Mouse (Mus musculus): ENCODE results near the gene Dync2li1. TPM values are rescaled to one million over a fixed set of nuclear protein-coding genes. Genes with fewer than 3 reads are reported as not detected.

Gene Dync2li1
- polyA plus RNA-seq, 1 experiment from 2014 or later: 33.5 TPM

- peaks cover 7% of the 10 kb centered on the region for H3K4me1 ChIP-seq
- H3K4me2 ChIP-seq: no peak overlapping the region
- ATAC-seq (replicated peaks): no peak
- H3K9me3 ChIP-seq: no peaks in the 10 kb centered on the region
- no peak overlapping the region for H3K4me3 ChIP-seq
- no peaks in the 10 kb centered on the region for H3K27me3 ChIP-seq (replicated peaks)
- whole genome bisulfite sequencing: 33% methylated on average over 5 of the region's 5 CpGs
- no peak overlapping the region for H3K9ac ChIP-seq
- no peaks in the 10 kb centered on the region for H3K36me3 ChIP-seq (replicated peaks)
- H3K27ac ChIP-seq: no peak overlapping the region
Measured at GRCm38 (mm10) chr17:84698727-84699126, 72.4 kb downstream of the Dync2li1 start.

Other genes with a start within 250 kb of the Dync2li1 start
- gene Thada, start 160.3 kb upstream of the Dync2li1 start, polyA plus RNA-seq (2015; fragmentation: Nextera tagmentation; extraction: Ambion mirVana): 7.8 and 8.1 TPM in 2 replicates
- 2.2 and 2.6 TPM in 2 replicates for gene Plekhh2, start 114.6 kb upstream of the Dync2li1 start, polyA plus RNA-seq (2015; fragmentation: Nextera tagmentation; extraction: Ambion mirVana)
- gene Abcg8, start 49.8 kb downstream of the Dync2li1 start, polyA plus RNA-seq (2015; fragmentation: Nextera tagmentation; extraction: Ambion mirVana): 0.15 TPM in 1 of 2 replicates, not detected in the other
- 1.9 and 2.2 TPM in 2 replicates for gene Abcg5, start 56.5 kb downstream of the Dync2li1 start, polyA plus RNA-seq (2015; fragmentation: Nextera tagmentation; extraction: Ambion mirVana)
- 46.8 and 49.0 TPM in 2 replicates for gene Lrpprc, start 164.3 kb downstream of the Dync2li1 start, polyA plus RNA-seq (2015; fragmentation: Nextera tagmentation; extraction: Ambion mirVana)

All from midbrain, embryonic 15.5 days (tissue).